Mouse (Mus musculus): Measurements from ENCODE around the gene Akt1.

Gene Akt1

DNA sequence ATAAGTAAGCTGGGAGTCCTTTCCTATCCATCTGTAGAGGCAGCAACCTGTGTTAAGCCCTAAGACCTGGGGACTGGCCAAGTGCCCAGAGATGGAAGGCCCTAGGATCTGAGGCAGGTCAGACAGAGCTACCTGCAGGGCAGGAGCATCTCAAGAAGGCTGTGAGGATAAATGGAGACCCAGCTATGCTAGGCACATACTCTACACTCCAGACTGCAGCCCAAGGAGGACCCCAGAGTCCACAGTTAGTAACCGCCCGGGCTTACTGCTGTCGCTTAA, 13.4 kb downstream of the Akt1 start:
- DNase-seq (ENCODE audit: extremely low read depth, low read depth) = no peak

DNA sequence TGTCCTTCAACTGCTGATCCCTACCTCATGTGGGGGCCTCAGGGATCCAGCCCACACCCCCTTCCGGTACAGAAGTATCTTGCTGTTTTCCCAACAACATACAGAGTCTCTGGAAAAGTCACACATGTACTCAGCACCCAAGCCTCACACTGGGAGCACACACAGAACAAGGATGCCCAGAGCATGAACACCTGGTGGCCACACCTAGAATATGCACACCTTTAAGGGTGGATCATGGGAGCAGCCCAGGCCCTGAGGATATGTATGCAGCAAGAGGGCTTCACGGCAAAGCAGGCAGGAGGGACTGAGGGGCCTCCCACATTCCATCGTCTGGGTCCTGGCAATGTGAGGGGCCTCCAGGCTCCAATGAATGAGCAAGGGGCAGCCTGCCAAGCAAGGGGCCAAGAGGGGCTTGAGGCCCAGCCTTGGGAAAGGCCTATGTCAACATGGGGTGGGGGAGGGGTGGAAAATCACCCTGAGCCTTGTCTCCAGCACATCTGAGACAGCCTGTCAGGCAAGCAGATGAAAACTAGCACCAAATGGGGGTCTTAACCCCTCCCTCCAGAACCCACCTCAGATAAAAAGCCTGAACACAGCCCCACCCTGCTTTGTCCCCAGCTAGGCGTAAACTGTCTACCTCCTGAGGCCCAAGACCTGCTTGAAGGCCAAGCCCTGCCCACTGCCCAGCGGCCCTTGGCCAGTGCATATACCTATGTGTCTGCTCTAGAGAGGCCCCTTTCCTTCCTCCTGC, 13.9 kb downstream of the Akt1 start:
- DNase-seq (ENCODE audit: extremely low read depth, low read depth) = no peak

GRCm38 (mm10) chr12:112659109-112659508, 15.6 kb downstream of the Akt1 start:
- no peak for DNase-seq (ENCODE audit: extremely low read depth, low read depth)

- DNase-seq (ENCODE audit: extremely low read depth, low read depth) = no peak
Measured at GRCm38 (mm10) chr12:112658619-112659018, 16.1 kb downstream of the Akt1 start.

GRCm38 (mm10) chr12:112654076-112654475, 20.6 kb downstream of the Akt1 start:
- DNase-seq (ENCODE audit: extremely low read depth, low read depth) = no peak

GRCm38 (mm10) chr12:112653157-112653824, 21.4 kb downstream of the Akt1 start:
- peak; percentile 83 for DNase-seq (ENCODE audit: extremely low read depth, low read depth)

DNA sequence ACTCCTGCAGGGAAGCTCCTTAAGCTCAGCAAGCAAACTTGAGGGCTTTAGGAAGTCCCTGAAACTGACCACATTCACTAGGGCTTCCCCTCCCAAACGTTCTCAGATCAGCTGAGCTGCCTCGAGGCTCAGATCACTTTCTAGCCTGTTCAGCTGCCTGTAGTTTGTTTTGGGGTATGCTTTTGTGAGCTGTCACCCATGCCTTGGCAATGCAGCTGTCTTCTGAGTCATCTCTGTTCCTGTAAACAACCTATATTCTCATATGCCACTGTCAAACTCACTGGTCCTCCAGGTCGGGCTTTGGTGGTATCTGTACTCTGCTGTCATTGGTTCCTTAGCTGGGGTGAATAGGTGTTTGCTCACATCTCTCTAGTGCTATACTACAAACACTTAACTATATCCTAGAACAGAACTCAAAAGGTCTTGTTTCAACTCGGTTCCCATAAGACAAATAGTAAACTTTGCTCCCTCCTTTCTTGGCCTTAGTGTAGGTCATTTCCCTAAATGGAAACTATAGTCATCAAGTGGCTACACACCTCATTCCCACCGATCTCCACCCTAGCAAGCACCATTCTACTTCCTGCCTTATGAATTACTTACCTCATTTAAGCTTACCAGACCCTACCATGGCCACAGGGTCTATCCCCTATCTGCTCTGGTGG, 22.8 kb downstream of the Akt1 start:
- DNase-seq (ENCODE audit: extremely low read depth, low read depth) = no peak

- DNase-seq (ENCODE audit: extremely low read depth, low read depth) = no peak
Measured at GRCm38 (mm10) chr12:112648081-112648480, 26.6 kb downstream of the Akt1 start.

- no peak for DNase-seq (ENCODE audit: extremely low read depth, low read depth)
Measured at GRCm38 (mm10) chr12:112646139-112646538, 28.5 kb downstream of the Akt1 start.

DNA sequence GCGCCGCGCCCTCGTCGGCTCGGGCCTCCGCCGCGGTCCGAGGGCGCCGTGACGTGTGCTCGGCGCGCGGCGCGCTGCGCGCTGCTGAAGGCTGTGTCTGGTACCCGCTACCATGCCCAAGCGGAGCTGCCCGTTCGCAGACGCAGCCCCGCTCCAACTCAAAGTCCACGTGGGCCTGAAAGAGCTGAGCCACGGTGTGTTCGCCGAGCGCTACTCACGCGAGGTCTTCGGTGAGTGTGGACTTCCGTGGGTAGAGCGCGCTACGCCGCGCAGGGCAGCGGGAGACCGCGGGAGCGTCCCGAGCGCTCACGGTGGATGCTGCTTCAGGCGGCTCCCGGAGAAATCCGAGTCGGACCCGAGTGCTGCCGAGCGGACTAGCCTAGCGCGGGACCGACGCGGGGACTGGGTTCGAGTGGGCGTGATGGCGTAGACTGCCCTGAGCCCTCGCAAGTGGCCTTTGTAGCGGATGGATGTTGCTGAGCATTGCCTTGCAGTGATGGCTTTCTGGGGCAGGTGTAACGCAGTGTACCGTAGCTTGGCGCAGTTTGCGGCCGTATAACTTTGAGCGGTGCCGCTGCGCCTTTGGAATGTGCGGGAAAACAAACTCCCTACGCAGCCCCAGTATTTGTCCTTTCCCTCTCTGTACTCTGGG, 29.7 kb downstream of the Akt1 start:
- no peak for DNase-seq (ENCODE audit: extremely low read depth, low read depth)

- peak; percentile 100 for DNase-seq (ENCODE audit: extremely low read depth, low read depth)
Measured at GRCm38 (mm10) chr12:112644180-112644854, 30.4 kb downstream of the Akt1 start, which contains the start of gene Siva1. Siva1 (plus strand) TSS chr12:112644679.

GRCm38 (mm10) chr12:112643126-112643525, 31.6 kb downstream of the Akt1 start:
- DNase-seq (ENCODE audit: extremely low read depth, low read depth) = no peak

GRCm38 (mm10) chr12:112639526-112639925, 35.2 kb downstream of the Akt1 start:
- no peak for DNase-seq (ENCODE audit: extremely low read depth, low read depth)

GRCm38 (mm10) chr12:112633686-112634085, 41.0 kb downstream of the Akt1 start:
- DNase-seq (ENCODE audit: extremely low read depth, low read depth) = peak; percentile 45

DNA sequence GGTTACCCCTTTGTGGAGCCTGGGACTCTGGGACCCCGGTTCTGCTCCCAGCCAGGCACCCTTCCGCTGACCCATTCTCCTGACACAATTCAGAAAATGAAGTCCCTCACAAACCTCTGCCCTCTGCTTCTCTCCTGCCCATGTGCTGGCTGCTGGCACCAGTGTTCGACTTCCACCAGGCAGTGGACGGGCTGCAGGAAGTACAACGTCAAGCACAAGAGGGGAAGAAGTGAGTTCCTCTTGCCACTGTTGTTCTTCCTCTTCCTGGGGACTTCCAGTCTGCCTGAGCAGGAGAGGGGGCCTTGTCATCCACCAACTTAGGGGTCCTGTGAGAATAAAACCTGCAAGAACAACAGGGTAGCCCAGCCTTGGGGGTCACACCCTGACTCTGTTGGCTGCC, 41.8 kb downstream of the Akt1 start:
- peak; percentile 53 for DNase-seq (ENCODE audit: extremely low read depth, low read depth)

GRCm38 (mm10) chr12:112632084-112632777, 42.5 kb downstream of the Akt1 start:
- no peak for DNase-seq (ENCODE audit: extremely low read depth, low read depth)

- no peak for DNase-seq (ENCODE audit: extremely low read depth, low read depth)
Measured at GRCm38 (mm10) chr12:112631472-112631871, 43.2 kb downstream of the Akt1 start.

- no peak for DNase-seq (ENCODE audit: extremely low read depth, low read depth)
Measured at GRCm38 (mm10) chr12:112630796-112631195, 43.9 kb downstream of the Akt1 start.

DNA sequence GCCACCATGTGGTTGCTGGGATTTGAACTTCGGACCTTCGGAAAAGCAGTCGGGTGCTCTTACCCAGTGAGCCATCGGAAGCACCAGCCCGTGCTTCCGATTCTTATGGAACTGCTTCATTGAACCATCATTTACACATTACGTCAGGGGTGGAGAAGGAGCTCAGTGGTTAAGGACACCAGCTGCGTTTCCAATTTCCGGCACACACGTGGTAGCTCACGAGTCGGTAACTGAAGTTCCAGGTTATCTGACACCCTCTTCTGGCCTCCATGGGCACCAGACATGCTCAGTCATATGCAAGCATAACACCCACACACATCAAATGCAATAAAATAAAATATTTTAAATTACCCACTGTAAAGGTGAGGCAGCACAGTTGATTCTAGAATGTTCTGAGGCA, 44.7 kb downstream of the Akt1 start:
- no peak for DNase-seq (ENCODE audit: extremely low read depth, low read depth)

- peak; percentile 99 for DNase-seq (ENCODE audit: extremely low read depth, low read depth)
Measured at GRCm38 (mm10) chr12:112628928-112629721, 45.6 kb downstream of the Akt1 start.

All from MEL-GATA-1-ER (cell line).